Mouse (Mus musculus) embryonic facial prominence, embryonic 13.5 days (tissue): ENCODE data around the gene Cacng3. TPM values are rescaled to one million over a fixed set of nuclear protein-coding genes. Genes with fewer than 3 reads are reported as not detected.
A peak's percentile ranks its signal among the peaks of the same experiment; 100 is the strongest.

Experiments used
- ATAC-seq: fragments of 200-750 bp; cut with Nextera tagmentation; 2 replicates; pipeline ENCODE4 v1.8.0; 2017; ENCODE audit warnings: low read depth; ENCODE audit not compliant: insufficient number of reproducible peaks, insufficient read depth, low FRiP score, low TSS enrichment
- H3K27ac ChIP-seq: fragments of 300-500 bp; sonication (generic); 2 replicates; pipeline ENCODE4 v1.5.1; 2015; ENCODE audit warnings: moderate library complexity, mild to moderate bottlenecking, inconsistent platforms
- H3K27me3 ChIP-seq: fragments of 300-500 bp; sonication (generic); 2 replicates; pipeline ENCODE4 v1.6.1; 2015; ENCODE audit warnings: mild to moderate bottlenecking, inconsistent platforms
- H3K36me3 ChIP-seq: fragments of 300-500 bp; sonication (generic); 2 replicates; pipeline ENCODE4 v1.6.1; 2015; ENCODE audit warnings: mild to moderate bottlenecking, inconsistent platforms
- H3K4me1 ChIP-seq: fragments of 300-500 bp; sonication (generic); 2 replicates; pipeline ENCODE4 v1.6.1; 2015; ENCODE audit warnings: inconsistent platforms
- H3K4me2 ChIP-seq: fragments of 300-500 bp; sonication (generic); 2 replicates; pipeline ENCODE4 v1.6.1; 2015; ENCODE audit warnings: moderate library complexity, mild to moderate bottlenecking, inconsistent platforms
- H3K4me3 ChIP-seq: fragments of 300-500 bp; sonication (generic); 2 replicates; pipeline ENCODE4 v1.5.1; 2015; ENCODE audit warnings: mild to moderate bottlenecking, inconsistent platforms
- H3K9ac ChIP-seq: fragments of 300-500 bp; sonication (generic); 2 replicates; pipeline ENCODE4 v1.6.1; 2015; ENCODE audit warnings: mild to moderate bottlenecking, inconsistent platforms
- H3K9me3 ChIP-seq: fragments of 300-500 bp; sonication (generic); 2 replicates; pipeline ENCODE4 v1.6.1; 2016; ENCODE audit warnings: inconsistent platforms
- WGBS: fragments of 180-500 bp; shearing (Covaris S2); methylation state at CpG from one replicate; pipeline ENCODE4 v1.1.7; 2015; ENCODE audit warnings: mixed read lengths; 5-methylcytosine and 5-hydroxymethylcytosine counted together
- polyA plus RNA-seq: library from polyadenylated mRNA; unstranded; fragments of >200 nt; fragmentation: Nextera tagmentation; extraction: Ambion mirVana; gene quantifications from 2 replicates; pipeline ENCODE4 v1.2.1, GENCODE M21; 2015

Gene Cacng3
- polyA plus RNA-seq, result 0.10 TPM in 1 of 2 replicates, not detected in the other

- H3K27me3 ChIP-seq, result peaks cover 35% of the 10 kb centered on the region
- WGBS, result 14% methylated on average over 13 of the region's 13 CpGs
- H3K9me3 ChIP-seq, result no peaks in the 10 kb centered on the region
- no peaks in the 10 kb centered on the region for H3K36me3 ChIP-seq
- no peaks in the 10 kb centered on the region for H3K4me1 ChIP-seq
- no peak within 1 kb of the TSS for H3K27ac ChIP-seq
- H3K4me3 ChIP-seq, result 0 out of 2 replicates have a peak within 1 kb of the TSS, but pooled peaks have one; percentile 3
- ATAC-seq, result no peak
- H3K4me2 ChIP-seq, result peak within 1 kb of the TSS; percentile 18; the same call in 1 of the 2 replicates
- H3K9ac ChIP-seq, result no peak within 1 kb of the TSS
Observed at GRCm38 (mm10) chr7:122670442-122670872, at the start of gene Cacng3. TSS of gene Cacng3 (plus strand) at chr7:122670492.

DNA sequence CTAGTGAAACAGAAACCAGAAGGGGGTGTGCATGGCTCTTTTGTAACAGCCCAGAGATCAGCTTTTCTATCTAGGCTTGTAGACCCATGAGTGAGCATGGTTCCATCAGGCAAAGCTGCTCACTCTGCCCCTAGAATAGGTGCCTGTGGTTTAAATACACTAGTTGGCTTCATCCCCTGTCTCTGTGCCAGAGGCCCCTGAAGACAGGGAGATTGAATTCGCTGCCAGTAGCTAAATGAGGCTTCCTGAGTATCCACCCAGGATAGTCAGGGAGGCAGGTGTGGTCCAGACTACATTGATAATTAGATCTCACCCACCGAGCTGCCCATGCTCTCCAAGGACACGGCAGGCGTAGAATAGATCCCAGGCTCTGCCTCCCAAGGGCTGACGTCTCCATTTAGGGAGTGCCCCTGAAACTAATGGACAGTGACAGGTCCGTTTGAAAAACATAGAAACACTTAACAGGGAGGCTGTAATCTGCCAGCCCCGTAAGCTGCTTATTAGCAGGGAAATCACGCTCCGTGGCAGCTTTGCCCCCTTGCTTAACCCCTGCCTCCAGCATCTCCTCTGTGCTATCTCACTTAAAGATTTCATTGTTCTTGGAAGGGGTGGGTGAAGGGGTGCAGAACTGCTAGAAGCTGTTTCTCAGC, 48.0 kb upstream of the Cacng3 start:
- H3K9me3 ChIP-seq, result no peaks in the 10 kb centered on the region
- H3K9ac ChIP-seq, result no peak overlapping the region
- no peak for ATAC-seq
- H3K27ac ChIP-seq, result no peak overlapping the region
- H3K36me3 ChIP-seq, result no peaks in the 10 kb centered on the region
- H3K4me2 ChIP-seq, result no peak overlapping the region
- H3K27me3 ChIP-seq, result no peaks in the 10 kb centered on the region
- H3K4me1 ChIP-seq, result no peaks in the 10 kb centered on the region
- WGBS, result 22% methylated on average over 9 of the region's 9 CpGs
- no peak overlapping the region for H3K4me3 ChIP-seq

GRCm38 (mm10) chr7:122623753-122624152, 46.5 kb upstream of the Cacng3 start:
- H3K36me3 ChIP-seq, result no peaks in the 10 kb centered on the region
- H3K4me1 ChIP-seq, result no peaks in the 10 kb centered on the region
- H3K9me3 ChIP-seq, result no peaks in the 10 kb centered on the region
- no peak overlapping the region for H3K4me3 ChIP-seq
- no peak for ATAC-seq
- H3K4me2 ChIP-seq, result no peak overlapping the region
- WGBS, result 50% methylated on average over 1 of the region's 1 CpGs
- H3K27me3 ChIP-seq, result no peaks in the 10 kb centered on the region
- no peak overlapping the region for H3K27ac ChIP-seq
- no peak overlapping the region for H3K9ac ChIP-seq

DNA sequence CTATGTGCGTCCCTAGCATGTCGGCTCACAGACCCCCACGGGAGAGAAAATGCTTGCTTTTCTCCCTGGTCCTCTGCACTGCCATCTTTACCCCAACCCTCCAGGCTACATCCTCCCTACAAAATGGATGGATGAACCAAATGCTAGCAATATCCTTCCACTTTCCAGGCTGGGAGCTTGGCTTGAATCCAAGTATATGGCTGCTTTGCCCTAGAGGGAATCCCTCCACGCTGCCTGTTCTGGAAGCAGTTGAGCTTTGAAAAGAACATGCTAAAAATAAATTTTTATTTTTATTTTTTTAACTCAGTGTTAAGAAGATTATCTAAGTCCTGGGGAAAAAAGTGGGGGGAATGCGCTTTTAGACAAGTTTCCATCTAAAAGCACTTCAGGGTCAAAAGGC, 42.2 kb upstream of the Cacng3 start:
- ATAC-seq, result no peak
- Histone ChIP-seq H3K9me3 (no peaks in the 10 kb centered on the region), H3K4me1 (no peaks in the 10 kb centered on the region), H3K4me2 (no peak overlapping the region), H3K27ac (no peak overlapping the region), H3K9ac (no peak overlapping the region), H3K27me3 (no peaks in the 10 kb centered on the region), H3K4me3 (no peak overlapping the region), H3K36me3 (no peaks in the 10 kb centered on the region)
- WGBS, result 78% methylated on average over 5 of the region's 5 CpGs

DNA sequence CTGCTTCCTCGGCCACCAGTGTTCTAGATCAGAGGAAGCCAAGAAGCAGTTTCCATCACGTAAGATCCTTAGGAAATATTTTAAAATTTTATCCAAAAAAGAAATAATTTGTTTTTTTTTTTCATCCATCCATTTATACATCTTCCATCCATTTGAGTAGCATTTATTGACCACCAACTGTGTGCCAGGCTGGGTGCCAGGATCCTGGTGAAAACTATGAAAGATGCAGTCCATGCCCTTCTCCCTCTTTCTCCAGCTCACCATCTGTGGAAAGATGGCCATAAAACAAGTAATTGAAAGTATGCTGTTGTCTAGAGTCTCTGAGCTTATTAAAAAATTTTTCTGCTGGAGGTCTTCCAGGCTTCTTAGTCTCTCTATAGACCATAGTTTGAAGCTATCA, 39.9 kb upstream of the Cacng3 start:
- no peak for ATAC-seq
- H3K36me3 ChIP-seq, result no peaks in the 10 kb centered on the region
- WGBS, result 91% methylated on average over 2 of the region's 2 CpGs
- no peaks in the 10 kb centered on the region for H3K4me1 ChIP-seq
- H3K9ac ChIP-seq, result no peak overlapping the region
- no peak overlapping the region for H3K4me2 ChIP-seq
- H3K27ac ChIP-seq, result no peak overlapping the region
- H3K9me3 ChIP-seq, result no peaks in the 10 kb centered on the region
- H3K27me3 ChIP-seq, result no peaks in the 10 kb centered on the region
- H3K4me3 ChIP-seq, result no peak overlapping the region

- Histone ChIP-seq H3K36me3 (no peaks in the 10 kb centered on the region), H3K27ac (no peak overlapping the region), H3K27me3 (no peaks in the 10 kb centered on the region), H3K9ac (no peak overlapping the region), H3K4me1 (no peaks in the 10 kb centered on the region), H3K4me3 (no peak overlapping the region), H3K4me2 (no peak overlapping the region), H3K9me3 (no peaks in the 10 kb centered on the region)
- no peak for ATAC-seq
- WGBS, result 47% methylated on average over 3 of the region's 3 CpGs
Observed at GRCm38 (mm10) chr7:122631151-122631550, 39.1 kb upstream of the Cacng3 start.

- Histone ChIP-seq H3K4me2 (no peak overlapping the region), H3K4me3 (no peak overlapping the region), H3K9me3 (no peaks in the 10 kb centered on the region), H3K9ac (no peak overlapping the region), H3K27ac (no peak overlapping the region), H3K36me3 (no peaks in the 10 kb centered on the region), H3K27me3 (no peaks in the 10 kb centered on the region), H3K4me1 (no peaks in the 10 kb centered on the region)
- 78% methylated on average over 5 of the region's 5 CpGs for WGBS
- ATAC-seq, result no peak
Observed at GRCm38 (mm10) chr7:122632946-122633345, 37.3 kb upstream of the Cacng3 start.

- no peaks in the 10 kb centered on the region for H3K4me1 ChIP-seq
- ATAC-seq, result no peak
- H3K9ac ChIP-seq, result no peak overlapping the region
- whole genome bisulfite sequencing, result 85% methylated on average over 5 of the region's 5 CpGs
- H3K27ac ChIP-seq, result no peak overlapping the region
- no peak overlapping the region for H3K4me2 ChIP-seq
- H3K27me3 ChIP-seq, result no peaks in the 10 kb centered on the region
- H3K36me3 ChIP-seq, result no peaks in the 10 kb centered on the region
- H3K4me3 ChIP-seq, result no peak overlapping the region
- no peaks in the 10 kb centered on the region for H3K9me3 ChIP-seq
Observed at GRCm38 (mm10) chr7:122633463-122633862, 36.8 kb upstream of the Cacng3 start.

- Histone ChIP-seq H3K9me3 (no peaks in the 10 kb centered on the region), H3K4me2 (no peak overlapping the region), H3K27me3 (no peaks in the 10 kb centered on the region), H3K36me3 (no peaks in the 10 kb centered on the region), H3K27ac (no peak overlapping the region), H3K4me1 (no peaks in the 10 kb centered on the region), H3K4me3 (no peak overlapping the region), H3K9ac (no peak overlapping the region)
- WGBS, result 88% methylated on average over 8 of the region's 8 CpGs
- ATAC-seq, result no peak
Observed at GRCm38 (mm10) chr7:122643676-122644075, 26.6 kb upstream of the Cacng3 start.

DNA sequence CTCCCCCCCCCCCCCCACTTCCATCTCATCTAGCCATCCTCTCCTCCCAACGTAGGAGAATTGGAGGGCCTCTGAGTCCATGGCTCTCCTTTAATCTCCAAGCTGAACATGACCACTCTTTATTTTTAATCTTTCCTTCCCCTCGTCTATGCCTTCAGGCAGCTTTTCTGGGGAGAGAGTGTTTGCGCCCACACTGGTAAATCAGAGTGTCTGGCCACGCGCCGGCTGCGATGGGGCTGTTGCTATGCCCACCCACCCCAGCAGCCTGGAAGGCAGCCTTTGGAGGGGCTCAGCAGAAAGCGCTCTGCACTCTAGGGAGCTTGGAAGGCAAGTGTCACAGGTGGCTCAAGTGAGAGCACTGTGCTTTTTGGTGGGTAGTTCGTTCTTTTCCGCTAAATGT, 21.0 kb upstream of the Cacng3 start:
- H3K27ac ChIP-seq, result no peak overlapping the region
- no peak for ATAC-seq
- H3K27me3 ChIP-seq, result no peaks in the 10 kb centered on the region
- no peaks in the 10 kb centered on the region for H3K9me3 ChIP-seq
- H3K9ac ChIP-seq, result no peak overlapping the region
- H3K4me1 ChIP-seq, result no peaks in the 10 kb centered on the region
- H3K4me2 ChIP-seq, result no peak overlapping the region
- no peaks in the 10 kb centered on the region for H3K36me3 ChIP-seq
- H3K4me3 ChIP-seq, result no peak overlapping the region
- 80% methylated on average over 10 of the region's 10 CpGs for WGBS

DNA sequence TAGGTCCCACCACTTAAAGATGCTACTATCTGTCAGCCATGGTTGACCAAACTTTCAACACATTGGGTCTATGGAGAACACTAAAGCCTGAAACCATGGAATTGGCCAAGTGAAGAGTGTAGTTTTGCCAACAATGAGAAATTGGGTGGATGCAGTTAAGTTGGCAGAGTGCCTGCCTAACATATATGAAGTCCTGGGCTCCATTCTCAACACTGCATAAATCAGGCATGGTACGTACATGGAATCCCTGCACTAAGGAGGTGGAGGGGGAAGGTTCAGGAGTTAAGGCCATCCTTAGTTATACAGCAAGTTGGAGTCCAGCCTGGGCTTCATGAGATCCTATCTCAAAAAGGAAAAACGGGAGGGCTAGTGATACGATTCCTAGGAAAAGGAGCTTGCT, 17.8 kb upstream of the Cacng3 start:
- no peak overlapping the region for H3K4me3 ChIP-seq
- no peaks in the 10 kb centered on the region for H3K36me3 ChIP-seq
- no peaks in the 10 kb centered on the region for H3K4me1 ChIP-seq
- no peaks in the 10 kb centered on the region for H3K9me3 ChIP-seq
- H3K4me2 ChIP-seq, result no peak overlapping the region
- H3K9ac ChIP-seq, result no peak overlapping the region
- H3K27ac ChIP-seq, result no peak overlapping the region
- no peaks in the 10 kb centered on the region for H3K27me3 ChIP-seq
- ATAC-seq, result no peak
- 88% methylated on average over 3 of the region's 3 CpGs for WGBS

DNA sequence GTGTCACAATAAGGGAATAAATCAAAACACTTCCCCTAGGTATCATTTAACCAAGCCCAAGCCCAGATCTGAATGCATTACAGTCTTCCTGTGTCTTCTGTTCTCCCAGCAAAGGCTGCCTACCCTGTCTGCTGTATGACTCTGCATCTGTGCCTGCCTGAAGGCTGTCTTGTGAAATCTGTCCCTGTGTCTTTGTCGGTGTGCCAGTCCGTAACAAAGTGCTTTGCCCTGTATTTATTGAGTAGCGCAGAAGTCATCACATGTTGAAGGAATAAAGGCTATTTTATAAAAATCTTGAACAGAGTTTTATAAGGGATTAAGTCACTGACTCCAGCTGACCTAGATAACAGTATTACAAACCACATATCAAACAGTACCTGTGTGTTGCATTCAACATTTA, 13.6 kb upstream of the Cacng3 start:
- 85% methylated on average over 3 of the region's 3 CpGs for WGBS
- H3K27me3 ChIP-seq, result no peaks in the 10 kb centered on the region
- H3K9me3 ChIP-seq, result no peaks in the 10 kb centered on the region
- no peak overlapping the region for H3K27ac ChIP-seq
- H3K4me2 ChIP-seq, result no peak overlapping the region
- H3K4me1 ChIP-seq, result no peaks in the 10 kb centered on the region
- H3K9ac ChIP-seq, result no peak overlapping the region
- no peak for ATAC-seq
- H3K4me3 ChIP-seq, result no peak overlapping the region
- H3K36me3 ChIP-seq, result no peaks in the 10 kb centered on the region
